Comparison of ENCODE assay signal across 8 mouse cellular contexts in the genomic region with DNA sequence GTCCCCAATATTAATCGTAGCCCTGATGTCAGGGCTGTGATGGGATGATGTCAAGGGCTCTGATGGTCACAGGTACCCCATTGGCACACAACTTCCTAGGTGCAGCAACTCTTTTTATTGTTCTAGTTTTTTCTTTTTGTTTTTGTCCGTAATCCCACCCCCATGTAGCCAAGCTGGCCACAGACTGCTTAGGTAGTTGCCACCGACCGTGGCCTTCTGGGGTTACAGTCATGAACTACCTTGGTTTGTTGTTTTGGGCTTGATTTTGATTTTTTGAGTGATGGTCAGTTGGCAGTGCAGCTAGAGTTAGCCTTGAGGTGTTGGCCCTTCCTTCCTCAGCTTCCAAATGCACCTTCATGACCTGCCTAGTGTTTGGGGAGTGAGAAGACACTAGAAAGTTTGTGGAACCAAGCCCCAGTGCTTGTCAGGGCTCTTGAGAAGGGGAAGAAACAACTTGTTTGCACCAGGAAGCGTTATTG. TPM values are rescaled to one million over a fixed set of nuclear protein-coding genes. Genes with fewer than 3 reads are reported as not detected.
A peak's percentile ranks its signal among the peaks of the same experiment; 100 is the strongest.
DNase-seq lines count a peak whose midpoint lies in the region; ATAC-seq and TF ChIP-seq lines count a peak whose summit lies in the region.

TSS of gene Comt (minus strand) at position 51 of the 479 bp plus-strand sequence.

- peak within 1 kb of the TSS; percentile 97 for H3K27ac ChIP-seq in left cerebral cortex, adult 2 months
- H3K27ac ChIP-seq in midbrain, embryonic 15.5 days = peak within 1 kb of the TSS; percentile 74

- no peaks in the 10 kb centered on the region for H3K27me3 ChIP-seq in midbrain, embryonic 15.5 days (replicated peaks)

- DNase-seq in left cerebral cortex, adult 2 months (ENCODE audit: extremely low spot score in 1 of 2, low spot score in 2 of 2) = no peak
- DNase-seq in left cerebral cortex, adult 11 months (ENCODE audit: low spot score) = no peak
- DNase-seq in c-Kit-negative CD71-positive TER-119-positive erythroid progenitor cells, embryonic 14.5 days (ENCODE audit: low read depth, low spot score) = peak; percentile 15
- no peak for DNase-seq in heart, adult 8-10 months (ENCODE audit: low spot score)
- no peak for DNase-seq in layer of hippocampus, postnatal 25 days (ENCODE audit: extremely low spot score in 1 of 2, low spot score in 1 of 2)
- DNase-seq in right cerebral cortex, postnatal 25 days = no peak
- DNase-seq in ovary, postnatal 10 days (ENCODE audit: low spot score) = no peak

- H3K4me1 ChIP-seq in midbrain, embryonic 15.5 days = peaks cover 26% of the 10 kb centered on the region

- peak within 1 kb of the TSS; percentile 82 for H3K9ac ChIP-seq in midbrain, embryonic 15.5 days

- H3K36me3 ChIP-seq in midbrain, embryonic 15.5 days (replicated peaks) = 0 out of 2 replicates have a peak, but pooled peaks cover 7% of the 10 kb centered on the region

- intact Hi-C loops in left cerebral cortex, adult 2 months (cut with DNase I) = loop anchor here (5.0 kb wide), 2 partner anchors 80 to 190 kb away; partner anchors contain the start of genes Arvcf and Tango2

- no peak for TF ChIP-seq CTCF in left cerebral cortex, adult 2 months (IDR thresholded peaks at IDR 0.05)

- no peaks in the 10 kb centered on the region for H3K9me3 ChIP-seq in midbrain, embryonic 15.5 days

- 57% methylated on average over 5 of the region's 5 CpGs for WGBS in midbrain, embryonic 15.5 days

- ATAC-seq in midbrain, embryonic 15.5 days (replicated peaks) = no peak

- peak within 1 kb of the TSS; percentile 81 for H3K4me2 ChIP-seq in midbrain, embryonic 15.5 days

- peak within 1 kb of the TSS; percentile 92 for H3K4me3 ChIP-seq in left cerebral cortex, adult 2 months
- H3K4me3 ChIP-seq in midbrain, embryonic 15.5 days = peak within 1 kb of the TSS; percentile 80

RNA-seq across cellular contexts. Expression of gene Comt, which starts in this region (rescaled TPM):
- 10 to 100 TPM; 87.2 to 87.6 TPM for total RNA-seq in left cerebral cortex, adult 2 months (2021)
- total RNA-seq in heart, adult 8-10 months (2022) = 100 to 1,000 TPM; 146 to 174 (median 157) TPM
- total RNA-seq in layer of hippocampus, postnatal 25 days (2021) = 10 to 100 TPM; 71.8 to 81.3 TPM
- 104 and 107 TPM in 2 replicates for polyA plus RNA-seq in midbrain, embryonic 15.5 days (2015; fragmentation: Nextera tagmentation; extraction: Ambion mirVana)
